Comparison of ENCODE assay signal across 8 mouse cellular contexts in the genomic region with DNA sequence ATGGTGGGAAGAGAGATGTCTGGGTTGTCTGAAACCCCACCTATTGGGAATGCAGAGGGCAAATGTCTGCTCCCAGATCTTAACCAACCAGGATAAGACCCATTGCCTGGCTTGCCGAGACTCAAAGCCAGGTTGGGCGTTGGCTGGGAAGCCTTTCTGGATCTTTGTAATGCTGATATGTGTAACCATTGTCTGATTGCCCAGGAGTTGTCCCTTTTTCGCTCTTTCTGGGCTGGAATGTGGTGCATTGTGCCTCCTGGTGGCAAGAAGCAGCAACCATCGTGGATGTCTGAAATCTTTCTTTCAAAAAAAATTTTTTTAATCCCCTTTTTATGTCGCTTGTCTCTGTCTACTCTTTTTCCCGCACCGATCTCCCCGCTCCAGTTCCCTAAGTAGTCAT. TPM values are rescaled to one million over a fixed set of nuclear protein-coding genes. Genes with fewer than 3 reads are reported as not detected.
A peak's percentile ranks its signal among the peaks of the same experiment; 100 is the strongest.
DNase-seq lines count a peak whose midpoint lies in the region; ATAC-seq lines count a peak whose summit lies in the region.

No protein-coding gene starts in this region.

- 0 out of 2 replicates have a peak overlapping the region, but pooled peaks have one; percentile 25 for H3K27ac ChIP-seq in embryonic facial prominence, embryonic 10.5 days (replicated peaks)
- no peak overlapping the region for H3K27ac ChIP-seq in liver, embryonic 13.5 days

- WGBS in embryonic facial prominence, embryonic 10.5 days: 10% methylated on average over 8 of the region's 8 CpGs
- 10% methylated on average over 8 of the region's 8 CpGs for WGBS in liver, embryonic 13.5 days (ENCODE audit: insufficient replicate concordance)

- peak; percentile 70 for DNase-seq in CD4-positive, CD25-positive, alpha-beta regulatory T cell, adult 2 months (ENCODE audit: low read depth, low spot score)
- DNase-seq in adrenal gland, adult 2 months: peak; percentile 62
- peak; percentile 66 for DNase-seq in embryonic facial prominence, embryonic 10.5 days (ENCODE audit: low spot score)
- DNase-seq in heart, adult 9 months (ENCODE audit: low spot score in 2 of 2): peak; percentile 57 to 62
- DNase-seq in kidney, adult 8-10 months: peak; percentile 24 to 54
- peak; percentile 24 for DNase-seq in liver, embryonic 13.5 days
- DNase-seq in naive thymus-derived CD4-positive, alpha-beta T cell, adult 2 months (ENCODE audit: low read depth): peak; percentile 70

- no peak overlapping the region for H3K9ac ChIP-seq in liver, embryonic 13.5 days

- H3K4me2 ChIP-seq in liver, embryonic 13.5 days: peak overlapping the region; percentile 71

- H3K27me3 ChIP-seq in embryonic facial prominence, embryonic 10.5 days (replicated peaks; ENCODE audit: low read depth, poor library complexity, severe bottlenecking): no peaks in the 10 kb centered on the region
- no peaks in the 10 kb centered on the region for H3K27me3 ChIP-seq in liver, embryonic 13.5 days

- H3K36me3 ChIP-seq in embryonic facial prominence, embryonic 10.5 days (replicated peaks): no peaks in the 10 kb centered on the region
- no peaks in the 10 kb centered on the region for H3K36me3 ChIP-seq in liver, embryonic 13.5 days

- no peaks in the 10 kb centered on the region for H3K9me3 ChIP-seq in embryonic facial prominence, embryonic 10.5 days
- H3K9me3 ChIP-seq in liver, embryonic 13.5 days (replicated peaks): no peaks in the 10 kb centered on the region

- H3K4me3 ChIP-seq in embryonic facial prominence, embryonic 10.5 days: peak overlapping the region; percentile 56
- H3K4me3 ChIP-seq in liver, embryonic 13.5 days (replicated peaks): peak overlapping the region; percentile 52; the same call in 1 of the 2 replicates

- peaks cover 25% of the 10 kb centered on the region for H3K4me1 ChIP-seq in embryonic facial prominence, embryonic 10.5 days
- H3K4me1 ChIP-seq in liver, embryonic 13.5 days (replicated peaks): peaks cover 13% of the 10 kb centered on the region; the same call in 1 of the 2 replicates

- ATAC-seq in liver, embryonic 13.5 days (ENCODE audit: low read depth): no peak
- ATAC-seq in erythroid progenitor cell, adult 5-6 weeks (replicated peaks; ENCODE audit: low FRiP score, poor library complexity, severe bottlenecking): no peak

RNA-seq across cellular contexts. Expression of gene Zbtb2, which starts 54.6 kb away (rescaled TPM):
- total RNA-seq in adrenal gland, adult 2 months (2021): 10 to 100 TPM in 1 of 2 experiments, 1 to 10 TPM in 1; 8.3 to 13.7 TPM
- polyA plus RNA-seq in adrenal gland, adult 2 months (2012; rRNA removed): 5.2 and 6.3 TPM in 2 replicates
- polyA plus RNA-seq in embryonic facial prominence, embryonic 10.5 days (2016; fragmentation: Nextera tagmentation; extraction: Ambion mirVana): 18.8 and 22.7 TPM in 2 replicates
- polyA plus RNA-seq in liver, embryonic 13.5 days (2015; fragmentation: Nextera tagmentation; extraction: Ambion mirVana): 4.4 and 5.7 TPM in 2 replicates
- total RNA-seq in erythroid progenitor cell, adult 5-6 weeks (2015; ENCODE audit: low replicate concordance): 8.4 and 11.9 TPM in 2 replicates
- total RNA-seq in erythroid progenitor cell, adult 5-6 weeks (2017; ENCODE audit: low replicate concordance): 5.1 and 6.7 TPM in 2 replicates
